Mouse (Mus musculus): ENCODE measurements around the gene Zfp92. TPM values are rescaled to one million over a fixed set of nuclear protein-coding genes. Genes with fewer than 3 reads are reported as not detected.

Zfp92 gene
- polyA plus RNA-seq, 1 experiment from 2014 or later = 0.21 TPM

GRCm38 (mm10) chrX:73451949-73452348, 41.1 kb downstream of the Zfp92 start:
- no peak overlapping the region for H3K4me2 ChIP-seq (replicated peaks; ENCODE audit: low read depth)
- no peaks in the 10 kb centered on the region for H3K36me3 ChIP-seq (ENCODE audit: control insufficient read depth, insufficient read depth)
- H3K4me3 ChIP-seq (ENCODE audit: low read depth, low read length) = no peak overlapping the region
- peak; percentile 76 for TF ChIP-seq CTCF (IDR thresholded peaks at IDR 0.05; ENCODE audit: low read depth)
- H3K27me3 ChIP-seq (replicated peaks; ENCODE audit: control insufficient read depth, insufficient read depth, low read length) = no peaks in the 10 kb centered on the region
- ATAC-seq = no peak
- 26% methylated on average over 2 of the region's 2 CpGs for WGBS
- no peaks in the 10 kb centered on the region for H3K9me3 ChIP-seq (ENCODE audit: control insufficient read depth)
- H3K4me1 ChIP-seq (replicated peaks; ENCODE audit: control insufficient read depth, insufficient read depth, low read length) = no peaks in the 10 kb centered on the region
- H3K9ac ChIP-seq (ENCODE audit: low read depth, low read length) = no peak overlapping the region
- H3K27ac ChIP-seq (ENCODE audit: low read depth, low read length) = no peak overlapping the region

DNA sequence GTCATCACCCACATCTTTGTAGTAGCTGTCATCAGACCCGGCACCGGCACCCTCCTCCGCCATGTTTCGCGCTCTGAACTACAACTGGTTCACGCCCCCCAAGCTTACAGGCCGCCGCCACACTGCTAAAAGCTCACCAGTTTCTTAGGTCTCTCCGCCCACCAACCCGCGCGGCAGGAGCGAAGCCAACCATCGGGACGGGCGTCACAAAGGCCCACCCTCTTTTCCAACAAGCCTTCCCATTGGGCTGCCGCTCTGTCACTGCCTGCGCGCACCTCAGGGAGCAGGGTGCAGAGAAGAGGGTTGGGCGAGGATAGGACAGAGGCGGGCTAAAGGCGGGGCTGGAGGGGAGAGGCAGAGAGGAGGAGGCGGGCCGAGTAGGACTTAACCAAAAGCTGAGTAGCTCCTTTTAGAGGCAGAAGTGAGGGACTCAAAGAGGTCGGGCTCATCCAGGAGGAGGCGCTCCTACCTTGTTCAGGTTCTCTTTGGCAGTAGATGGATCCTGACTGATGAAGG, 48.0 kb downstream of the Zfp92 start, which contains the start of gene Haus7:
Haus7 (minus strand) TSS at position 168 of the 516 bp plus-strand sequence.
- H3K4me1 ChIP-seq (replicated peaks; ENCODE audit: control insufficient read depth, insufficient read depth, low read length) = no peaks in the 10 kb centered on the region
- peak; percentile 76 for TF ChIP-seq CTCF (IDR thresholded peaks at IDR 0.05; ENCODE audit: low read depth)
- H3K36me3 ChIP-seq (ENCODE audit: control insufficient read depth, insufficient read depth) = no peaks in the 10 kb centered on the region
- H3K27ac ChIP-seq (ENCODE audit: low read depth, low read length) = no peak within 1 kb of the TSS
- peak within 1 kb of the TSS; percentile 45 for H3K4me3 ChIP-seq (ENCODE audit: low read depth, low read length)
- H3K4me2 ChIP-seq (replicated peaks; ENCODE audit: low read depth) = peak within 1 kb of the TSS; percentile 64
- peak within 1 kb of the TSS; percentile 34; the same call in 1 of the 2 replicates for H3K9ac ChIP-seq (ENCODE audit: low read depth, low read length)
- WGBS = 17% methylated on average over 26 of the region's 26 CpGs
- peak; percentile 100 for ATAC-seq
- H3K9me3 ChIP-seq (ENCODE audit: control insufficient read depth) = no peaks in the 10 kb centered on the region
- H3K27me3 ChIP-seq (replicated peaks; ENCODE audit: control insufficient read depth, insufficient read depth, low read length) = no peaks in the 10 kb centered on the region

DNA sequence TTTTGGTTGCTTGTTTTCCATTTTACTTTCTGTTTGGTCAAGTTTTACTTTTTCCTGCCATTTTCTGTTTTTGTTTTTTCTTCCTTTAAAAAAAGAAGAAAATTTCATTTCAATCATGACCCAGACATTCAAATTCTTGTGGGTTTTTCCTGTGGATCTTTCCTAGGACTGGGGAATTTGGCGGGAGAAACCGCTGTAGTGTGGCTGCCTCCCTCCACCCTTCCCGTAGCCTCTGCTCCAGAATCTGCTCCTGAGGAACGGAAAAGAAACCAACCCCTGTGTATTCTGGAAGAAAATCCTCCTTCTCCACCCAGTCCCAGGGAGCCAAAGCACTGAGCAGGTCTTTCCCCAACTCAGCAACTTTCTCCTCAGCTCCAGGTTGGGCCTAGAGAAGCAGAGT, 49.9 kb downstream of the Zfp92 start:
- Histone ChIP-seq H3K4me2 (replicated peaks; ENCODE audit: low read depth) (no peak overlapping the region), H3K9ac (ENCODE audit: low read depth, low read length) (no peak overlapping the region), H3K27ac (ENCODE audit: low read depth, low read length) (no peak overlapping the region), H3K9me3 (ENCODE audit: control insufficient read depth) (no peaks in the 10 kb centered on the region), H3K36me3 (ENCODE audit: control insufficient read depth, insufficient read depth) (no peaks in the 10 kb centered on the region), H3K27me3 (replicated peaks; ENCODE audit: control insufficient read depth, insufficient read depth, low read length) (no peaks in the 10 kb centered on the region), H3K4me3 (ENCODE audit: low read depth, low read length) (no peak overlapping the region), H3K4me1 (replicated peaks; ENCODE audit: control insufficient read depth, insufficient read depth, low read length) (no peaks in the 10 kb centered on the region)
- no peak for TF ChIP-seq CTCF (IDR thresholded peaks at IDR 0.05; ENCODE audit: low read depth)
- no peak for ATAC-seq
- WGBS = 76% methylated on average over 4 of the region's 4 CpGs

GRCm38 (mm10) chrX:73465483-73466186, 54.7 kb downstream of the Zfp92 start:
- Histone ChIP-seq H3K4me1 (replicated peaks; ENCODE audit: control insufficient read depth, insufficient read depth, low read length) (no peaks in the 10 kb centered on the region), H3K27ac (ENCODE audit: low read depth, low read length) (no peak overlapping the region), H3K9me3 (ENCODE audit: control insufficient read depth) (no peaks in the 10 kb centered on the region), H3K27me3 (replicated peaks; ENCODE audit: control insufficient read depth, insufficient read depth, low read length) (no peaks in the 10 kb centered on the region), H3K9ac (ENCODE audit: low read depth, low read length) (no peak overlapping the region), H3K36me3 (ENCODE audit: control insufficient read depth, insufficient read depth) (no peaks in the 10 kb centered on the region), H3K4me2 (replicated peaks; ENCODE audit: low read depth) (no peak overlapping the region), H3K4me3 (ENCODE audit: low read depth, low read length) (no peak overlapping the region)
- 57% methylated on average over 9 of the region's 9 CpGs for WGBS
- TF ChIP-seq CTCF (IDR thresholded peaks at IDR 0.05; ENCODE audit: low read depth) = no peak
- ATAC-seq = no peak

GRCm38 (mm10) chrX:73467446-73468241, 56.7 kb downstream of the Zfp92 start:
- 68% methylated on average over 5 of the region's 5 CpGs for WGBS

DNA sequence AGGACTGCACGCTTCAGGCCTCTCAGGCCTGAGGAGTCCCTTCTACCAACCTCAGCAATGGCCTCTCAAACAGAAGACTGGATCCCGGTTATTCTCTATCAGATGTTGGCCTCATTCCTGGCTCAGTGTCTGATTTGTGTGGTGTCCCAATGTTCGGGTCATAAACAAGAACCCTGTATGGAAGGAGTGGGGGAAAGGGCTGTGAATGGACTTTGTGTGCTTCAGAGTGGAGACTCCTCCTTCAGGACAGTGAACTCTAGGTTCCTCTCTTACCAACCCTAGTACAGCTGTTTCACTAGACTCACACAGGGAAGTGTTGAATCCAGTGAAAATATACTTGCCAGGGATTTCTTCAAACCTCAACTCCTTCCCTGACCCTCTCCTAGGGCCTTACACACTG, 57.4 kb downstream of the Zfp92 start:
- no peaks in the 10 kb centered on the region for H3K36me3 ChIP-seq (ENCODE audit: control insufficient read depth, insufficient read depth)
- TF ChIP-seq CTCF (IDR thresholded peaks at IDR 0.05; ENCODE audit: low read depth) = no peak
- WGBS = 61% methylated on average over 3 of the region's 3 CpGs
- no peak overlapping the region for H3K9ac ChIP-seq (ENCODE audit: low read depth, low read length)
- H3K27ac ChIP-seq (ENCODE audit: low read depth, low read length) = no peak overlapping the region; the same call in 1 of the 2 replicates
- ATAC-seq = peak; percentile 77
- H3K9me3 ChIP-seq (ENCODE audit: control insufficient read depth) = no peaks in the 10 kb centered on the region
- no peaks in the 10 kb centered on the region for H3K27me3 ChIP-seq (replicated peaks; ENCODE audit: control insufficient read depth, insufficient read depth, low read length)
- H3K4me1 ChIP-seq (replicated peaks; ENCODE audit: control insufficient read depth, insufficient read depth, low read length) = no peaks in the 10 kb centered on the region
- H3K4me3 ChIP-seq (ENCODE audit: low read depth, low read length) = no peak overlapping the region
- no peak overlapping the region for H3K4me2 ChIP-seq (replicated peaks; ENCODE audit: low read depth)

More at GRCm38 (mm10) chrX:73467446-73468241, 56.7 kb downstream of the Zfp92 start:
- no peaks in the 10 kb centered on the region for H3K36me3 ChIP-seq (ENCODE audit: control insufficient read depth, insufficient read depth)
- H3K9ac ChIP-seq (ENCODE audit: low read depth, low read length) = no peak overlapping the region
- no peaks in the 10 kb centered on the region for H3K27me3 ChIP-seq (replicated peaks; ENCODE audit: control insufficient read depth, insufficient read depth, low read length)
- H3K4me1 ChIP-seq (replicated peaks; ENCODE audit: control insufficient read depth, insufficient read depth, low read length) = no peaks in the 10 kb centered on the region
- ATAC-seq = no peak
- H3K27ac ChIP-seq (ENCODE audit: low read depth, low read length) = peak overlapping the region; percentile 28; the same call in 1 of the 2 replicates
- H3K4me3 ChIP-seq (ENCODE audit: low read depth, low read length) = no peak overlapping the region
- no peaks in the 10 kb centered on the region for H3K9me3 ChIP-seq (ENCODE audit: control insufficient read depth)
- H3K4me2 ChIP-seq (replicated peaks; ENCODE audit: low read depth) = no peak overlapping the region
- no peak for TF ChIP-seq CTCF (IDR thresholded peaks at IDR 0.05; ENCODE audit: low read depth)
